Mouse (Mus musculus) bone marrow macrophage, adult 2 months (primary cell): ENCODE measurements around the gene Cntn6.

Experiments
- CTCF ChIP-seq: IDR thresholded peaks from 2 replicates; pipeline ENCODE4 v1.5.1; 2012; ENCODE audit warnings: low read depth, mild to moderate bottlenecking, low read length, moderate library complexity
- POLR2A ChIP-seq: IDR thresholded peaks from 2 replicates; pipeline ENCODE4 v1.6.1; 2012; ENCODE audit warnings: mild to moderate bottlenecking, low read depth, low read length, borderline replicate concordance

- TF ChIP-seq CTCF (no peak), POLR2A (no peak)
Observed at GRCm38 (mm10) chr6:104783891-104784290, 291.3 kb downstream of the Cntn6 start.
